Mouse (Mus musculus): ENCODE measurements around the gene Icam1.

Gene Icam1

DNA sequence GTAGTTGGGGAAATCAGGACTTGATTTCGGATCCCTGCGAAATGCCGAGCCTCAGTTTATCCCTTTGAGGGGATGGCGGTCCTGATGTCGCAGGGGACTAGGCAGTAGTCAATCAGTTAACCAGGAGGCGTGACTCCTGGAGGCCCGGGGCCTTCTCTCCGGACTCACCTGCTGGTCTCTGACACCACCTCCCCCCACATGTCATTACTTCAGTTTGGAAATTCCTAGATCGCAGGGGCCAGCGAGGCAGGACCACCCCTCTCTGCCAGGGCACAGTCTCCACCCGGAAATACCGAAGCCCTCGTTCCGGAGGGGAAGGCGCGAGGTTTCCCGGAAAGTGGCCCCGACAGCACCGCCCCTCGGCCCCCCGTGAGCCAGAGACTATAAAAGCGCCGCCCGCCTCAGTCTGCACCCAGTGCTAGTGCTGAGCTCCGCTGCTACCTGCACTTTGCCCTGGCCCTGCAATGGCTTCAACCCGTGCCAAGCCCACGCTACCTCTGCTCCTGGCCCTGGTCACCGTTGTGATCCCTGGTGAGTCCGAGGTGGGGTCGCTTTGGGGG is at the start of gene Icam1:
Gene Icam1, plus strand, starts transcription at position 415 of the 560 bp plus-strand sequence.
- peak; percentile 57 for DNase-seq (ENCODE audit: low spot score)

- DNase-seq (ENCODE audit: low spot score), result no peak
These were observed 49.8 kb upstream of the Icam1 start for GRCm38 (mm10) chr9:20966008-20966407.

GRCm38 (mm10) chr9:20966747-20967146 is 49.0 kb upstream of the Icam1 start:
- no peak for DNase-seq (ENCODE audit: low spot score)

- DNase-seq (ENCODE audit: low spot score), result no peak
These were observed 44.0 kb upstream of the Icam1 start for GRCm38 (mm10) chr9:20971751-20972140.

GRCm38 (mm10) chr9:20972141-20972992 is 43.4 kb upstream of the Icam1 start:
- peak; percentile 65 for DNase-seq (ENCODE audit: low spot score)

GRCm38 (mm10) chr9:20973001-20973681 is 42.6 kb upstream of the Icam1 start:
- DNase-seq (ENCODE audit: low spot score), result no peak

DNA sequence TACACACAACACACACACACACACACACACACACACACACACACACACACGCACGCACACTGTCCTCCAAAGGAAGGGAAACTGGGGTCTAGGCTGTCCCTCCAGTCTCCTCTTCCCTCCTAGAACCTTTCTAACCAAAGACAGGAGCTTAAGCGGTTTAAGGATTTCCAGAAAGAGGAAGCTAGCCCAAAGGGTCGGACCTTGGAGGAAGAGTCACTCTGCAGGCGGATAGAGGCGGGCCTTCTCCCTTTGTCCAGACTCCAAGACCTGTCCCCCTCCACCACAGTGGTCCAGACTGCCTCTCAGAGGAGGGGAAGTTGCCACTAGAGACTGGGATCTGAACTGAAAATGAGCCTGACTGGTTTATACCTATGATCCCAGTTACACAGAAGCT is 42.1 kb upstream of the Icam1 start:
- no peak for DNase-seq (ENCODE audit: low spot score)

- DNase-seq (ENCODE audit: low spot score), result no peak
These were observed 40.2 kb upstream of the Icam1 start for GRCm38 (mm10) chr9:20975431-20976215.

DNA sequence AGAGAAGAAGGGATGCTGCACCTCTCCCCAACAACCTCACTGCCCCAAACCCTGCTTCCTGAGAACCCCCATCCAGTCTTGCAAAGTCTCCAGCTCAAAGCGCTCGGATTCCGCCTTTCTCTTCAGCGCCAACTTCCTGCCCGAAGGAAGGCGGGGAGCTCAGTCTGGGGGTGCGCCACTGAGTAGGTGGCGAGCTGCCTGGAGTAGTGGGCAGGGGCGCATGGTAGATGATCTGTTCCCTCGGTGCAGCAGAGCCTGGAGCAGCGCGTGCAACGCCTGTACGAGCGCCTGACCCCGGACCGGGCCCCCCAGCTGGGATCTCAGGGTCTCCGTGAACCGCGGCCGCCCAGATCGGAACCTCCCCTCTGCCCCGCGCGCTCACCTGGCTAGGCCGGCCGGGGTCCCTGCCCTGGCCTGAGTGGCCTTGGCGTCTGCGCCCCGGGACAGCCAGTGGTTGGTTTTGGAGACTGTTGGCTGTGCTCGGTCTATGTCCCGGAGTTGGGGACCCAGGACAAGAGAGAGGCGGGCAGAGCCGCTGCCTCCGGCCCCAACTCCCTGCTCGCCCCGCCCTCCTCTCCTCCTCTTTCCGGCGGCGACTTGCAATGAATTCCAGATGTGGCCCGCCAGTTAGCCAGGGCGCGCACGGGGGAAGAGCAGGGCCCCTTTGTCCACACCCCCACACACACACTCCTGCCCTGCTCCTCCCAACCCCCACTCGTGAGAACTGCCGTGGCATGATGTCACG is 39.4 kb upstream of the Icam1 start, which contains the start of gene S1pr2:
Gene S1pr2, minus strand, starts transcription at position 566 of the 745 bp plus-strand sequence.
- peak; percentile 59 for DNase-seq (ENCODE audit: low spot score)

GRCm38 (mm10) chr9:20976961-20977689 is 38.7 kb upstream of the Icam1 start:
- no peak for DNase-seq (ENCODE audit: low spot score)

DNA sequence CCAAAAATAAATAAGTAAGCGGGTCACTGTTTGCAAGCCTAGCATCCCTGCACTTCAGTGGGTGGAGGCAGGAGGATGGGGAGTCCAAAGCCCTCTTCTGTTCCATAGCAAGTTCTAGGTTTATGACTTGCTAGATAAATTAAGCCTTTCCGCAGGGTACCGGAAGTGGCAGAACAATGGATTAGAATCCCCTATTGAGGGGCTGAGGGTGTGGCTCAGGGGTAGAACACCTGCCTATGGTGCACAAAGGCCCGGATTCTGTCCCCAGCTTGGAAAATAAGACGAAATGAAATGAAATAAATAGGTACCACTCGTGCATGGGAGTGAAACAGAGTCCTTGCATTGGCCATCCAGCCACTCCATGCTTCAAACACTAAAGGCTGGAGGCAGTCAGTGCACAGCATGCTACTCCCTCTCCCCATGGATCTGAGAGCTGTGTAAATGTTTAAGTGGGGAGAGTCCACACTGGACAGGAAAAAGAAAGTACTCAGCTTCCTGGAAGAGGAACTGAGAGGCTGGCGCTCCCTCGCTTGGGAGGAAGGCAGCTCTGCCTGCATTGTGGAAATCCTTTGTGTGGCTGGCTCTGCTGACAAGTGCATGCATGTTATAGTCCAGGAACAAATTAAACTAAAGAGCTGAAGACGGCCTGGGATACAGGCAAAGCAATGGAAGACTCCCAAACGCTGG is 37.2 kb upstream of the Icam1 start:
- DNase-seq (ENCODE audit: low spot score), result no peak

DNA sequence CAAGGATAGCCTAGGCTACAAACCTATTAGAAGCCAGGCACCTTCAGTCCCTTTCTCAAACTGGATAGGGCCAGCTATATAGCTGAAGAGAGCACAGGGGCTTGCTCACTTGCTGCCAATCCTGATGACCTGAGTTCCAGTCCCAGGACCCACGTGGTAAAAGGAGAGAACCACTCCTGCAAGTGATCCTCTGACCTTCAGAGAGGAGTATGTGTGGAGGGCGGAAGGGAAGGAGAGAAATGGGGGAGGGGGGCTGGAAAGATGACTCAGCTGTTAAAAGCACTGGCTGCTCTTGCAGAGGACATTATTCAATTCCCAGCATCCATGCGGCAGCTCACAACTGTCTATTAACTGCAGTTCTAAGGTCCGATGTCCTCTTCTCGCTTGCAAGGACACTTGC is 36.6 kb upstream of the Icam1 start:
- DNase-seq (ENCODE audit: low spot score), result no peak

GRCm38 (mm10) chr9:20979769-20980168 is 36.0 kb upstream of the Icam1 start:
- no peak for DNase-seq (ENCODE audit: low spot score)

- no peak for DNase-seq (ENCODE audit: low spot score)
These were observed 33.6 kb upstream of the Icam1 start for GRCm38 (mm10) chr9:20982171-20982570.

GRCm38 (mm10) chr9:20983169-20983568 is 32.6 kb upstream of the Icam1 start:
- DNase-seq (ENCODE audit: low spot score), result no peak

GRCm38 (mm10) chr9:20986952-20987686 is 28.7 kb upstream of the Icam1 start:
- no peak for DNase-seq (ENCODE audit: low spot score)

GRCm38 (mm10) chr9:20987953-20988352 is 27.8 kb upstream of the Icam1 start:
- DNase-seq (ENCODE audit: low spot score), result no peak

GRCm38 (mm10) chr9:20990861-20991260 is 24.9 kb upstream of the Icam1 start:
- DNase-seq (ENCODE audit: low spot score), result no peak

DNA sequence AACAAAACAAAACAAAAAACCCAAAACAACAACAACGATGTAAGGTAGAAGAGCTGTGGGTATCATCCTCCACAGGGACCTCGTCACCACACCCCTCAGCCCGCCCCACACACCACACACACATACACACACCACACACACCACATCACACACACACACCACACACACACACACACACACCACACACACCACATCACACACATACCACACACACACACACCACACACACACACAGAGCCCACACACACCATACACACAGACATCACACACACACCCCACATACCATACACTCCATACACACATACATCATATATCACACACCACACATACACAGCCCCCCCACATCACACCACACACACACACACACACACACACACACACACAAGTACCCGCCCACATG is 24.2 kb upstream of the Icam1 start:
- DNase-seq (ENCODE audit: low spot score), result no peak
